Mouse (Mus musculus) neural tube, embryonic 10.5 days (tissue): ENCODE results near the gene Gm3173.
A peak's percentile ranks its signal among the peaks of the same experiment; 100 is the strongest.
"Not testable (repeated sequence)": the region's sequence is repeated elsewhere in the genome, so short reads cannot be mapped to it uniquely, and the experiment has no call there.

Source experiments
- DNase-seq: peaks from one replicate; pipeline ENCODE4 v3.0.0-alpha.2; 2017; ENCODE audit warnings: low spot score; ENCODE audit errors: extremely low spot score

Gene Gm3173

DNA sequence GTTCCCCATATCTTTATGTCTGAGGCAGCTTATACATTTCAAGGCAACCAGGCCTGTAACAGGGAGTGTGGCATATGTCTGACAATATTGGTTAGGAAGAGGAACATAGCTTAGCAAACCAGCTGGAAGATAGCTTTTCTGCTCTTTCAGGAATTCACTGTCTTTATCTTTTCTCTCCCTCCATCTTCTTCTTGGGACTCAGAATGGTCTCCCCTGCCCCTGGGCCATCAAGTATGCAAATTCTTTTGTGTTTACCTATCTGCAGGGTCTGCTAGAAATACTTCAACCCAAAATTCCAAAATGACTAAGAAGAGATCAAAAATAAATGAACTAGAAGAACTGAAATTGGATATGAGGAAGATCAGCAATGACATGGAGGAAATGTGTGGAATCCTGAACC, at the start of gene Gm3173:
TSS of gene Gm3173 (plus strand) at position 301 of the 400 bp plus-strand sequence.
- not testable (repeated sequence) for DNase-seq

DNA sequence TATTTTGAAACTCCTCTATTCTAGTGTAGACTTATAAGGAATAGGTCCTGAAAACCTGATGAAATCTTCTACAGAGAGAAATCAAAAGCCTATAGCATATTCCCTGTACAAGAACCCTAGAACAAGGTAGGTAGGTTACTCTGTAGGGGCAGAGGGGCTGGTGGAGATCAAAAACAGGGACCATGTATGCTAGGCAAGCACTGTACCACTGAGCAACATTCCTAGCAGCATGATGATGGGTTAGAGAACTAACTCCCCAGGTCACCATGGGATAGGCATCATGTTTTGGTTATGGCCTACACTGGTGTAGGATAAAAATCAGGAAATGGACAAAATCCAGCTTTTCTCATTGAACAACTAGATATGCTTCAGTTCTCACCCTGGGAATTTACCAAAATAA, 45.2 kb upstream of the Gm3173 start:
- DNase-seq, result not testable (repeated sequence)

- DNase-seq, result not testable (repeated sequence)
Measured at GRCm38 (mm10) chr14:4392841-4393530, 37.8 kb upstream of the Gm3173 start.

DNA sequence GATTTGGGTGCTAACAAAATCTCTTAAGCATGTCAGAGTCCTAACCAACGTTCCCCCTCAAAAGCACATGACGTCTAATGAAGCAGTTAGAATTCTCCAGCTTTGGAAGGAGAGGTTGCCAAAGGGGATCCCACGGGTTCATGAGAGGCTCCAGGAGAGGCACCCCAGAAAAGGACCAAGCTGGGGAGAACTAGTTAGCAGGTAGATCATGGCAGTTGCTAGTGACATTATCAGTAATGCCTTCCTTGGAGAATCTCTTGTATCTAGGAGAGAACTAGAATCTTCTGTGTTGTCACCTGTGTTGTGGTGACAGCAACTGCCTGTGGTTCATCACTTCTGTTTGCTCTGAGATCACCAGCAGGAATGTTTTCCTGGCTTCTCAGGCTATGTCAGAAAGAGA, 33.6 kb upstream of the Gm3173 start, which contains the start of gene Gm3159:
TSS of gene Gm3159 (plus strand) at position 301 of the 400 bp plus-strand sequence.
- not testable (repeated sequence) for DNase-seq

DNA sequence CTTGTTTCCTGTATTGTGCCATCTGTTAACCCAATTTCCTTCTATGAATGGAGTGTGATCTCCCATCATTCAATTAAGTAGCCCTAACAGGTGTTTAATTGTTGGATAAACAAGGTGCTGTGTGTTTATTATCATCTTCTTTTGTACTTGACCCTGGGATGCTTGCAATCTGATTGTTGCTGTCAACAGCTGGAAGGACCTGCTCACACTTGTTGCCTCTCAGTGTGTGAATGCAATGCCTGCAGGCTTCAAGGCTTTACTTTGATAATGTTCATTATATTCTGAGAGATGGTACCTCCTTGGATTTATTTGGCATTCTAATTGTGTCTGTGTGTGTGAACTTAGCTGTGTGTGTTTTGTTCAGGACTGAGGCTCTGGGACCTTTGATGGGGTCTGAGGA, 32.2 kb upstream of the Gm3173 start:
- not testable (repeated sequence) for DNase-seq

- DNase-seq, result not testable (repeated sequence)
Measured at GRCm38 (mm10) chr14:4400115-4400789, 30.5 kb upstream of the Gm3173 start.

GRCm38 (mm10) chr14:4401245-4401644, 29.5 kb upstream of the Gm3173 start:
- DNase-seq, result not testable (repeated sequence)

GRCm38 (mm10) chr14:4403840-4404239, 27.0 kb upstream of the Gm3173 start:
- DNase-seq, result not testable (repeated sequence)

DNA sequence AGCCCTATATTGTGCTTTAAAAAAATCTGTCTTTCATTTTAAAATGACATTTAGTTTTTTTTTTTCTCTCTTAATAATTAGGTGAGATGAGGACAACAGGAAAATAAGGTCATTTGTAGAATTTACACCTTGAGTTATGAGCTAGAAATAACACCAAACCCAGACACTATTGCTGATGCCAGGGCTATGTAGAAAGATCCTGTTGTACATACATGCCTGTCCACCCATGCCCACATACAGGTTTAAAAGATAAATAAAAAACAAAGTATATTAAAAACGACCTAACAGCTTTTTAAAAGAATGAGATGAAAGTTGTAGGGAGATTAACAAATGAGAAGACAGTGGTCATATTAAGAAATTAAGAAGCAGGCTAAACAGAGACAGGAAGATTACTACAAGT, 20.9 kb upstream of the Gm3173 start:
- not testable (repeated sequence) for DNase-seq

GRCm38 (mm10) chr14:4414965-4415835, 15.6 kb upstream of the Gm3173 start, which contains the start of gene Gm3164:
Gene Gm3164 (plus strand): TSS chr14:4415448.
- peak; percentile 30 for DNase-seq

DNA sequence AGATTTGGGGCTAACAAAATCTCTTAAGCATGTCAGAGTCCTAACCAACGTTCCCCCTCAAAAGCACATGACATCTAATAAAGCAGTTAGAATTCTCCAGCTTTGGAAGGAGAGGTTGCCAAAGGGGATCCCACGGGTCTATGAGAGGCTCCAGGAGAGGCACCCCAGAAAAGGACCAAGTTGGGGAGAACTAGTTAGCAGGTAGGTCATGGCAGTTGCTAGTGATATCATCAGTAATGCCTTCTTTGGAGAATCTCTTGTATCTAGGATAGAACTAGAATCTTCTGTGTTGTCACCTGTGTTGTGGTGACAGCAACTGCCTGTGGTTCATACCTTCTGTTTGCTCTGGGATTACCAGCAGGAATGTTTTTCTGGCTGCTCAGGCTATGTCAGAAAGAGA, 50.7 kb downstream of the Gm3173 start, which contains the start of gene Gm3182:
TSS of gene Gm3182 (plus strand) at position 301 of the 400 bp plus-strand sequence.
- not testable (repeated sequence) for DNase-seq

DNA sequence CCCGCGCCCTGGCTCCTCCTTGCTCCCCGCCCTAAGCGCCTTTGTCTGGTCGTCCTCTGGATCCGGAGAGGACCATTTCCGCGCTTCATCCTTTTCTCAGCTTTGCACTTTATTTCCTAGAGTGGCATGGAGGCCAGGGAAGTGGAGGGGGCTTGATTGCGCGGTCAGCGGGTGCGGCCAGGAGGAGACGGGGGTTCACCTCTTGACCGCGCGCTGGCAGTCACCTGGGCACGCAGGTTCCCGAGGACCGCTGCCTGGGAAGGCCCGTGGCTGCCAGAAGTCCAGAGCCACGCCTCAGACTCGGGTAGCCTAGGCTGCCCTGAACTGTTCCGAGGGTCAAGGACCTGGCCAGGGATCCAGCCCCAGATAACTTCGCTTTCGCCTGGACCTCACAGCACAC, 68.6 kb downstream of the Gm3173 start:
- DNase-seq, result peak; percentile 10

DNA sequence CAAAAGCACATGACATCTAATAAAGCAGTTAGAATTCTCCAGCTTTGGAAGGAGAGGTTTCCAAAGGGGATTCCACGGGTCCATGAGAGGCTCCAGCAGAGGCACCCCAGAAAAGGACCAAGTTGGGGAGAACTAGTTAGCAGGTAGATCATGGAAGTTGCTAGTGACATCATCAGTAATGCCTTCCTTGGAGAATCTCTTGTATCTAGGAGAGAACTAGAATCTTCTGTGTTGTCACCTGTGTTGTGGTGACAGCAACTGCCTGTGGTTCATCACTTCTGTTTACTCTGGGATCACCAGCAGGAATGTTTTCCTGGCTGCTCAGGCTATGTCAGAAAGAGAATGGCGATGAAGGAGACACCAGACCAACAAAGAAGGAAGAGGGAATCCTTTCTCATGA, 124.3 kb downstream of the Gm3173 start, which contains the start of gene Gm3047:
TSS of gene Gm3047 (plus strand) at position 301 of the 400 bp plus-strand sequence.
- DNase-seq, result not testable (repeated sequence)
